Mouse (Mus musculus) frontal cortex, adult 2 months (tissue): ENCODE measurements at regions not wholly inside any gene's neighbourhood (a gene's known extent, or its start where the extent isn't known, plus 50 kb on each side); places are given as distances from the start of the nearest gene placed in this dataset.
"Not testable (repeated sequence)": the region's sequence is repeated elsewhere in the genome, so short reads cannot be mapped to it uniquely, and the experiment has no call there.

ENCODE experiments used
- DNase-seq, 2 experiments: peaks; one replicate each; pipeline ENCODE4 v3.0.0; 2022; ENCODE audit warnings: low spot score in 1 of 2; ENCODE audit errors: extremely low spot score in 1 of 2

DNA sequence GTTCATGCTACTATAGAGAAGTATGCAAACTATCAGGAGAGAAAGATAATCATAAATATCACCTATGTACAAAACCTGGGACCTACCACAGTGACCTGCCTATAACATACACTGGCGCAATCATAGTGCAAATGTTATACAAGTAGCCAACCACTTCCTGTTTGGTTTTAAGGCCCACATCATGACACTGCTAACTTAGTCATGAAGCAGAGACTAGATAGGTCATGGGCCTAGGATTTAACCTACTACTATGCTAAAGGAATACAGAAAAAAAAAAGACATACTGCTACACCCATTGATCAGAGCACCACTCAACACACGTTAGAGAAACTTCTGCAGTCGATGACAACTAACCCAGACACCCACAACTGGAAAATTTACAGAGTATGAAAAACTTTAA lies 498.6 kb upstream of the Acvr2a start:
- no peak for DNase-seq

DNA sequence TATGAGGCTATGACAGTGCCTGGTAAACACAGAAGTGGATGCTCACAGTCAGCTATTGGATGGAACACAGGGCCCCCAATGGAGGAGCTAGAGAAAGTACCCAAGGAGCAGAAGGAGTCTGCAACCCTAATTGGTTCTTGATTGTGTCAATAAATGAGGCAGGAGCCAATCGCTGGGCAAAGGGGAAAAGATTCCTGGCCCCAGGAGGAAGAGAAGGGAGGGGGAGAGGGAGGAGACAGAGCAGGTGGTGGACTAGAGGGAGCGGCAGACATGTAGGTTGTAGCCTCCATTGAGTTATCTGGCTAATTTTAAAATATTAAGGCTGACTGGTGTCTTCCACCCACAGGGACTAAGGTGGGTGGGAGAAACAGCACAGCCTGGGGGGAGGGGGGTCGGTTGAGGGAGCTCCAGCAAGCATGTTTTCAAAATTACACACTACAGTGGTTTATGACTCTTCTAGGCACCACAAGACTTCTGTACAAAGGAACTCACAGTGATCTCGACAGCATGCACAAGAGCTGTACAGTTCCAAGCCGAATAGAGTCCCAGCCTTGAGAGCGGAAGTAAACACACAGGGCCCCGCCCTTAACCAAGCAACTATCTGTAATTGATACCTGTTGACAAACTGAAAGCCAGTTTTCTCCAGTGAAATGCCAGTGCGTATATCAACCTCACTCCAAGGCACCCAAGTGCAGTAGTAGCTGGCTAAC lies 497.6 kb upstream of the Acvr2a start:
- no peak for DNase-seq

DNA sequence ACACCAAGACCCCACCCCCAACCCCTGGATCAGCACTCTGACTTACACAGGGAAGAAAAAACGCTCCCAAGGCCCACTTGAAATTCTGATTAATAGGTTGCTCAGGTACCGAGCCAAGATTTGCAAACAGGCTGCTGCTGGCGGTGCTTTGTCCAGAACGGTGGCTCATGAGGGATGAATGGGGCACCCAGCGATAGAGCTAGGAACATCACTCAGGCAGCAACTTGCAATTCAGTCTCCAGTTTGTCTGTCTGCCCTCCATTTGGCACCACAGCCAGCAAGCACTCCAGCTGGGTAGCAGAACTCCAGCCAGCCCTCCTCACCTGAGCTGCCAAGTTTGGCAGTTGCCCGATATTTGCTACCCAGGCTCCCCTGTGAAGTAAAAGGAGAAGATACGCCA lies 496.1 kb upstream of the Acvr2a start:
- no peak for DNase-seq

DNA sequence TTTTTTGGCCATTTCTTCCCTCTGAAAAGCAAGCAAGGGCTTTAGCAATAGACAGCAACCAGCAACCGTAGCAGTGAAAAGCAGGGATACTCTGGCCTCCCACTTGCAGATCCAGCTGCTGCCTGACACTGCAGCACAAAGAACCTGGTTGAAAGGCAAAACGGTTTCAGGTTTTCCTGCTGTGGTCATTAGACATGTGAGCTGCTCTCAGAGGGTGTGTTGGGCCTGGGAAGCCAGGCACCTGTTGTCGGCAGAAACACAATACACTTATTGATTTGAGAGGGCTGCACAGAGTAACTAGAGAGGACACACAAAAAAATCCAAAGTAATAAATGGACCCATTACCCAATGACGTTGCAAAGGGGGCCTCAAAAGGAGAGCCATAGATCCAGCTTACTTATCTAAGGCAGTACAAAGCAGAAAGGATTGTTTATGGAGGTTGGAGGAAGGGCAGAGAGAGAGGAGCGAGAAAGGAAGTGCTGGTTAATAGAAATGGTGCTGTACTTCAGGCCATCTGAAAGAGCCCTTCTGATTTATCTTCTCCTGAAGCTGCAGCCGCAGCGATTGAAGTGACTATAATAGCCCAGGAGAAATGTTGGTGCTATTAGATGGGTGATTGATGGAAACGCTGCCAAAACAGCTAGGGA lies 495.4 kb upstream of the Acvr2a start:
- DNase-seq = no peak

DNA sequence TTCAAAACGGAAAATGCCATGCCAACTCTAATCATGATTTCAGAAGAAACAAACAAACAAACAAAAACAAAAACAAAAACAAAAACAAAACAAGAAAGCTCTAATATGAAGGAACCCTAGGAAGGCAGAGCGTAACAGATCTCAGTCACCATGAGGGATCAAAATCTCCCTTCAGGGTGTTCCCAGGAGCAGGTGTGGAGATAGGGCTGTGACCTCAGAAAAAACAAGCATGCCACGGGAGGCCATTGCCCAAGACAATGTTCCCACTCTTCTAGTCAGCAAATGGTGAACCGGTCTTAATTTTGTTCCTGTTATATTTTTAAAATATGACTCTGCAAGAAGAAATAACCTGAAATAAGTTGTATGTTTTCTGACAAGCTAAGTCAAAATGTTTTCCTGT lies 492.4 kb upstream of the Acvr2a start:
- DNase-seq = no peak

DNA sequence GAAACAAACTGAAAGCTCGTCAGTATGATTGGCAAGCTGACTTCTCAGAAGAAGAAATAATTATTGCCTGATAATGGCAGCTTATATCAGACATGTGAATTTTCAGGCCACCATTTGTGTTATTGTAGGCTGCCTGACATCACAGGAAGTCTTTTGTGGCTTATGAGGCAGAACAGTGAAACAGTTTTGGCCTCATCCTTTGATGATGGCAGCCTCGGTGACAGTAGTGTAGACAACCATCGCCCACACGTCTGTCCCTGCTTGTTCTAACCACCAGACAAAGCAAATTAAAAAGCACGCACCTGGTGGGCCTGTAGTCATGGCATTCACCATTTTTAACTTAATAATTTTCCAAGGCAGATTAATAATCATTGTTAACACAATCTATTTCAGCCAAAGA lies 491.6 kb upstream of the Acvr2a start:
- no peak for DNase-seq

DNA sequence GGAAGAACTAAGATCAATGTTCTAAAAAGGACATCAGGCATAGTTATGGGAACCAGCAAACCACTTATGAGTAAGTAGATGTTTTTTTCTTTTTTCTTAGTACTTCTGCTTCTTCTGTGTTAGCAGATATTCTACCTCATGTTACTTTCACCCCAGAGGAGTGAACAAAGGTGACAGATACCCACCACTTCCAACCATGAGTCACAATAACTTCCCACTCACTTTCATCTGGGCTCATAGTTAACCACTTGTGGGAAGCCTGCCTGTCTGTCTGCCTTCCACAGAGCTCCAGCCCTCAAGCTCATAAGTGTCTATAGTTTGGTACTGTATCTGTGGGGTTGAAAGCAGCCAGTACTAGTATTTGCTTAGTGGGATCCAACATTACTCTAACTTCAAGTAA lies 485.7 kb upstream of the Acvr2a start:
- DNase-seq = no peak

DNA sequence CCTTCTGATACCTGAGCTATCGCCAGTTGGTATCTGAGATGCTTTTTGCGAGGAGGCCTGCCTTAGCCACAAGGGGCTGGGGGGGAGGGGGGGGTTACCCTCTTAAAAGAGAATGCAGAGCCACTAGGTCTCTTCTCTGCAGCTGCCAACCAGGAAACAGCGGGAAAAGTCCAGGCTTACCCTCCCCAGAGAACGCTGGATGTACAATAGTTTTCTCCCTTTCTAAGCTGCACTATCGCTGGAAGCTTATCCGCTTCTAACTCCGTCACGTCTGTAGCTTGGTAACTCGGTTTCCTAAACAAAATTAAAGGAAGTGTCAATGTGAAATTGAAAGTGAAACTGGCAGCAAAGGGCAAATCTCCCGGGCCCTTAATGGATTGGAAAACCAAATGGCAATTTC lies 481.1 kb upstream of the Acvr2a start:
- no peak for DNase-seq

DNA sequence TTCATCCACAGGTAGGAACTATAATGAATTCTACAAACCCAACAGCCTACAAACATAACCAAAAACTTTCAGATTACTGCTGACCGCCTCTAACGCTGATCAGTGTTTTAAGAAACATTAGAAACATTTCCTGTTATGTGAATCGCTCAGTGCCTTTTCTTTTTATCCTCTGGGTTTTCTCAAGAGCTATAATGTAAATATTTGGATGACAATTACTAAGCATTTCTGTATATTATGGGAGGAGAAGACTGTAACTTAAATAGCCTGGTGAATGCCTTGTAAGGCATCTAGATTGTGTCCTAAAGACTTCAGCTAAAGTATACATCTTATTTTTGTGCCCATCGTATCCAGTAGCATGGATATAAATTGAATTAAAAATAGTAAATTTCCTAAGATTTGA lies 465.9 kb upstream of the Acvr2a start:
- DNase-seq = no peak

DNA sequence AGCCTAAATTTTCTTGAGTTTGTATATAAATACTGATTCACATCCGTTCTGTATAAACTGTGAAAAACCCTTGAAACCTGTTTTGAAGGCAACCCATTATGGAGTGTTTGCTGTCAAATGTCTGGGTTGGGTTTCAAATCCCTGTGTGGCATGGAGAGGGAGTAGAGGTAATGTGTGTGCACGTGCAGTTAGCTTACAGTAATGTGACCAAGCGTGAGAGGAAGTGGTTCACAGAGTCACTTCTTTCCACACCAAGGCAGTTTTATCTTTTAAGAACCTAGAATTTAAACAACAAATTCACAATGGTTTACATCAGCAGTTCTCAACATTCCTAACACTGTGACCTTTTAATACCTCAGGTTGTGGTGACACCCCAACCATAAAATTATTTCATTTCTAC lies 464.1 kb upstream of the Acvr2a start:
- no peak for DNase-seq

DNA sequence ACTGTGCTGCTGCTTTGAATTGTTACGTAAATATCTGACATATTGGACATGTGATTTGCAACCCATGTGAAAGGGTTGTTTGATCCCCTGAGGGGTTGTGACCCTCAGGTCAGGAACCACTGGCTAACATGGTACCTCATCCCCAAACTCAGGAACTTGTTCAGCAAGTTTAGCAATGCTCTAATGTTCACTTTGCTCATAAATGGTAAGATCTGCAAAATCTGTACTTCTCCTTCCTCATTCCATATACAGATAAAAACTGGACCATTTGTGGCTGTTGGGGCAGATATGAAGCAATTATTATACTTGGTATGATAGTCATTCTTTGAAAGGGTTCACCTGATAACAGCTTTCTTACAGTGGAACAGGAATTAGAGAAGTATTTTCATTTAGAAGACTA lies 463.7 kb upstream of the Acvr2a start:
- DNase-seq = no peak

DNA sequence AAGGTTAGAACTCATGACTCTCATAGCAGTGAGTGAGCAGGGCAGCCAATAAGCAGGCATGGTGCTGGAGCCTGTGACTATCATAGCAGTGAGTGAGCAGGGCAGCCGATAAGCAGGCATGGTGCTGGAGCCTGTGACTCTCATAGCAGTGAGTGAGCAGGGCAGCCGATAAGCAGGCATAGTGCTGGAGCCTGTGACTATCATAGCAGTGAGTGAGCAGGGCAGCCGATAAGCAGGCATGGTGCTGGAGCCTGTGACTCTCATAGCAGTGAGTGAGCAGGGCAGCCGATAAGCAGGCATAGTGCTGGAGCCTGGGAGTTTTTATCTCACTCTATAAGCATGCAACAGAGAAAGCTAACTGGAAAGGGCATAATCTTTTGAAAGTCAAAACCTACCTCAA lies 442.3 kb upstream of the Acvr2a start:
- not testable (repeated sequence) for DNase-seq

DNA sequence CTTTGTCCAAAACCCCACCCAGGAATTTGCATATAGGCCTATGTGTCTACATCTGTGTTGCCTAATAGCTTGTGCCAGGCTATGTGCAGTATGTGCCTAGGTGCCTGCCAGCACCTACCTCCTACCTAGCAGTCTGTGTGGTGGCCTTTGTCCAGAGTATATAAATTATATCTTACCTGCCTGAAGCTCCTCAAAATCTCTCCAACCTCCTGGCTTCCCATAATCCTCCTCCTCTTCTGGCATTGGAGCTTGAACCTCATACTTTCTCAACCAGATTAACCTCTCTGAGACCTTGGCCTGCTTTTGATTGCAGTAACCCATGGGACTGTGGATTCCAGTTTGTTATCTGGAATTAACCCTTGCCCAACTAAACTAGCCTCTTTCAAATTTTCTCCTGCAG lies 440.8 kb upstream of the Acvr2a start:
- DNase-seq = no peak

DNA sequence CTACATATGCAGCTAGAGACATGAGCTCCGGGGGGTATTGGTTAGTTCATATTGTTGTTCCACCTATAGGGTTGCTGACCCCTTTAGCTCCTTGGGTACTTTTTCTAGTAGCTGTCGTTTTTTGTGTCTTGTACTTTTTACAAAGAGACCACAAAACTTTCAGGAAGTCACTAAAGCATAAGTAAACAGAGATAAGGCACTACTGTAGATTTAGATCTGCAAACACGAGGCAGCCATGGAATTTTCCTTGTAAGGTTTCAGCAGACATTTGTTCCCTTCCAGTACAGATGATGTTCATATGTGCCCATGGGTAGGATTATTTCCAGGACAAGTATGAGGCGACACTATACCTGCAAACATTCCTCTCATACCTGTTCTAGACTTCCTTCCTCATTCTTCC lies 439.6 kb upstream of the Acvr2a start:
- DNase-seq = no peak

DNA sequence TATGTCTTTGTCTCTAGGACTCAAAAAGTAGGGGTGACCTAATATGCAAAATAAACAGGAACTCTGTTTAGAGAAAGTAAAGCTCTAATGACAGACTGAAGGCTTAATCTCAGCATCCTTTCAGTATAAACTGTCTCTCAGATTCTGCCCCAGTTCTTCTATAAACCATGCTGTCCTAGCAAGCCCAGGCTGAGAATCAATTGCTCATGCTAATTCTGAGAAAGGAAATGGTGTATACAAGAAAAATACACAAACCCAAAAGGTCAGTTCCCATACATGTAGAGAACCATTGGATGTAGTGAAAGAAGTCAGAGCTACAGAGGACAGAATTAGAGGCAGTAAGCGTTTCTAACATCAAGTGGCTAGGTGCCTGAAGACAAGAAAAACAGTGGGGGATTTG lies 435.7 kb upstream of the Acvr2a start:
- no peak for DNase-seq

DNA sequence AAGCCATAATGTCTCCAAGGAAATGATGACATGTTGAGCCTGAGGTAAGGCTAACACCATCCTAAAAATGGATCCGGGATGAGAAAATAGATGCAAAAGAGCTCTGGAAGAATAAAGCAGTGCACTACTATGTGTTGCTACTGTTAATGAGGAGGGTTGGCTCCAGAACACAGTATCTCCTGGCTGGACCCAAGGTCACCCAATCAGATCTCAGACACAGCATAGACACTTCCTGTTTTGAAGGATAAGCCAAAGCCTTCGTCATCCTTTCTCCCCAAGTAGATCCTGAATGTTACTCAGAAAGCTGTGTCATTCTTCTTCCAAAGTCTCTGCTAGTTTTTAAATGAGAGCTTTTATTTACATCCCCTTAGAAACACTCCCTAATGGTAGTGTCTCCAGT lies 435.2 kb upstream of the Acvr2a start:
- no peak for DNase-seq

DNA sequence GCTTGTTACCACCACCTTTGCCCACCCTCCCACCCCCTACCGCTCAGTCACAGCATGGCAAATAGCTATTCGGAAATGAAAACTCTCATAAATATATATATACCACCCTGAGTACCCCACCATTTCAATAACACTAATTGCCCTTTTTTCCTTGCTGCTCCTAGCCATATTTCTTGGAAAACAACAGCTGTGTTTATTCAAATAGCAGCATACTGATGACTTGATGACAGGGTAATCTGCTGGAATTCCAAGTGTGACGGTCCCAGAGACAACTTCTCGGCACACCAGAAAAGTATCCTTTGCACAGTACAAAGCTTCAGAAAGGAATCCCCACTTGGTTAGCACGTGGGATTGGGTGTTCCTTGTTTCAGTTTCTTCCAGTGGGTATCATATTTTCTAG lies 433.8 kb upstream of the Acvr2a start:
- no peak for DNase-seq

DNA sequence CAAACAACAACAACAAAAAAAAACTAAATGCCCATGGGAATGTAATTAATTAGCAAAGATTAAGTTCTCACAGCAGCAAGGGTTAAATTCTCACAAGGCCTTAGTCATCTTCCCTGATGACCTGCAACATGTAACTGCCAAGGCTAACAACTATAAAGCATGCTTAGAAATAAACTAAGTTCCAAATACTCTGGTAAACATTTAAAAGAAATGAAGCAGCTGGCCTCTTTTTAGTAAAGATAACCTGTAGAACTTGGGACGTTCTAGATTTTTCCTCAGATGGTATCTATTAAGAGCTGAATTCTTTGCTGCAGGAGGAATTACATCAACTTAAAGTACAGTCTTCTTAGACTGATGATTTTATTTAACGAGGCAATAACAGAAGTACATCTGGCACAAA lies 433.1 kb upstream of the Acvr2a start:
- DNase-seq = no peak

DNA sequence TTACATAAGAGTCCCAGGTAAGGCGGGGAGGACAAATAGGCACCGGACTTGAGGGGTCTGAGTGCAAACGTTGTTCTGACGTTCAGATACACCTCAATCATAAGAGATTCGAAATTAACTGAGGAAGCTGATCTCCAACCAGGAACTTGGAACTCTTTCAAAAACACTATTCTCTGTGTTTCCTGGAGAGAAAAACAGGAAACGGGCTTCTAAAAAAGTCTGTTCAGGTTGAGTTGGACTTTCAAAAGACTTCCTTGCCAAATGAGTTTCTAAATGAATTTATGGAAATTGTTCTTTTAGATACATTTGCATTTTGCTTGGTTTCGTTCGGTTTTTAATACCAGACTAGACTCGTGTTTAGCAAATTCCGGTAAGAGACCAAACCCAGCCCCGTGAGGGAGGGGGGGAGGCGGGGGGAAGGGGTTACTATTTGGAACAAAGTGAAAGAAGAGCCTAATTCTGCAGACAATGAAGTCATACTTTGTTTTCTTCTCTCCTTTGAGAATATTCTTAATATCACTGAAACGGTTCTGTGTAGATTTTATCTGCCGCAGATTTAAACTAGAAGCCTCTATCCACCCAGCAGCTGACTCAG lies 432.3 kb upstream of the Acvr2a start:
- DNase-seq = no peak

DNA sequence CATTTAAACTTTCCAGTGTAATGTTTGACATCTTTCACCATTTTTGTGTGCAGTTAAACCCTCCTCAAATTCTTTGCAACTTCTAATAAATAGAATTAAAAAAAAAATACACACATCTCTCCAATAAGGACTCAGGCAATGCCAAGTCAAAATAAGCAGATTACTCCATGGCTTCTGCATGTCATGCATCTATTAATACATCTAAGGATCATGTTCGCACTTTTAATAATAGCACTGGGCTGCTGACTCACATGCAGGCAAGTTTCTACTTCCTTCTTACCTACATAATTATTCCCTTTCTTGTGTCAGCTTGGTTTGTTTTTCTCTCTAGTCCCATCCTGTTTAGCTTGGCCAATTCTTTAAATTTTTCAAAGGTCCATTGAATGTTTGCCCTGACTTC lies 415.4 kb upstream of the Acvr2a start:
- no peak for DNase-seq

DNA sequence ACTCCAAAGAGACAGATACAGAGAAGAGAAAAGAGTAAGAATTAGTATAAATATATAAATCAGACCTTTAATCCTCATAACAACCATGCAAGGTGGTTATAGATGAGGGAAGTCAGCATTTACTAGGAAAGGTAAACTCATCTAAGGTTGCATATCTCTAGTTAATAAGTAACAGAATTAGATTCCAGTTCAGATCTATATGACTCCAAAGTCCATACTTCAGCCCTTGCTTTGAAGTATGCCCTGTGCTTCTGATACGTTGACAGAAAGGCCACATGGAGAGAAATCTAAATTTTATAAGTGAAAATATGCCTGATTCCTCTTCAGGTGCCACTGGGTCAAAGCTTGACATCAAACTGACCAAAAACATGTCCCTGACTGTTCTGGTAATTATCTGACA lies 414.7 kb upstream of the Acvr2a start:
- no peak for DNase-seq

DNA sequence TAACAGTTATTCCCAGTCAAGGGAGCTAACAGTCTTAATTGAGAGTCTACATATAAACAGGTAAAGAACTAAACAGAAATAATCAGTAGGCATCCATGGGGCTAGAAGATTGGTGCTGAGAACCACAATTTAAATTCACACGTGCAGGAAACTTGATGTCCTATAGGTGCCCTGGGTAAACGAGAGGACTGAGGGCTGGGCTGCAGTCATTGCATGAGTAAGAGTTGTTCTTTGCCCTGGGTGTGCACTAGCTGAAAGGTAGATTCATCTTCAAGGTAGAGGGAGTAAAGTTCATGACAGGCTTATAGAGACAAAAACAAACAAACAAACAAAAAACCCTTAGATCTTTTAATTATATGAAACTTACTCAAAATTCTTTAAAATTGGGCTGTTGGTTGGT lies 411.1 kb upstream of the Acvr2a start:
- no peak for DNase-seq
